Mouse (Mus musculus) gastrocnemius, postnatal 36 days (tissue): ENCODE data around the gene Pias4. TPM values are rescaled to one million over a fixed set of nuclear protein-coding genes. Genes with fewer than 3 reads are reported as not detected.
"Not testable (repeated sequence)": the region's sequence is repeated elsewhere in the genome, so short reads cannot be mapped to it uniquely, and the experiment has no call there.

ENCODE experiments used
- DNase-seq, 2 experiments: peaks; one replicate each; pipeline ENCODE4 v3.0.0; 2022
- intact Hi-C: fragments of 180-260 bp; cut with DNase I; formaldehyde crosslinking; loops from one replicate; pipeline ENCODE4 v1.15.1; 2025
- total RNA-seq, 2 experiments: library from RNA; stranded (reverse); gene quantifications; 2 replicates each; pipeline ENCODE4 v1.2.3; 2021

The Pias4 gene
- total RNA-seq, 2 experiments from 2014 or later, result 14.0 to 16.3 TPM

DNA sequence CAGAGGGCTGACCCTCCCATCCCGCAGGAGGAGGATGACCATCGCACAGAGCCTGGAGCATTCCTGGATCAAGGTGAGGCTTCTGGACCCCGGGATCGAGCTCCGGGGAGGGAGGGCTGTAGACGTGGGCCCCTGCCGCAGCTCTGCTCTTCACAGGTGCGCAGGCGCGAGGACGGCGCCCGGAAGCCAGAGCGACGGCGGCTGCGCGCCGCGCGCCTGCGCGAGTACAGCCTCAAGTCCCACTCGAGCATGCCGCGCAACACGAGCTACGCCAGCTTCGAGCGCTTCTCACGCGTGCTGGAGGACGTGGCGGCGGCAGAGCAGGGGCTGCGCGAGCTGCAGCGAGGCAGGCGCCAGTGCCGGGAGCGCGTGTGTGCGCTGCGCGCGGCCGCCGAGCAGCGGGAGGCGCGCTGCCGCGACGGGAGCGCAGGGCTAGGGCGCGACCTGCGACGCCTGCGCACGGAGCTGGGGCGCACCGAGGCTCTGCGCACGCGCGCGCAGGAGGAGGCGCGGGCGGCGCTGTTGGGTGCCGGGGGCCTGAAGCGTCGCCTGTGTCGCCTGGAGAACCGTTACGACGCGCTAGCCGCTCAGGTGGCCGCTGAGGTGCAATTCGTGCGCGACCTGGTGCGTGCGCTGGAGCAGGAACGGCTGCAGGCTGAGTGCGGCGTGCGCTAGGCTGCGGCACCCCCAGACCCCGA lies 24.7 kb upstream of the Pias4 start:
- peak; percentile 72 to 84 for DNase-seq
- intact Hi-C loops, result no loop called here

DNA sequence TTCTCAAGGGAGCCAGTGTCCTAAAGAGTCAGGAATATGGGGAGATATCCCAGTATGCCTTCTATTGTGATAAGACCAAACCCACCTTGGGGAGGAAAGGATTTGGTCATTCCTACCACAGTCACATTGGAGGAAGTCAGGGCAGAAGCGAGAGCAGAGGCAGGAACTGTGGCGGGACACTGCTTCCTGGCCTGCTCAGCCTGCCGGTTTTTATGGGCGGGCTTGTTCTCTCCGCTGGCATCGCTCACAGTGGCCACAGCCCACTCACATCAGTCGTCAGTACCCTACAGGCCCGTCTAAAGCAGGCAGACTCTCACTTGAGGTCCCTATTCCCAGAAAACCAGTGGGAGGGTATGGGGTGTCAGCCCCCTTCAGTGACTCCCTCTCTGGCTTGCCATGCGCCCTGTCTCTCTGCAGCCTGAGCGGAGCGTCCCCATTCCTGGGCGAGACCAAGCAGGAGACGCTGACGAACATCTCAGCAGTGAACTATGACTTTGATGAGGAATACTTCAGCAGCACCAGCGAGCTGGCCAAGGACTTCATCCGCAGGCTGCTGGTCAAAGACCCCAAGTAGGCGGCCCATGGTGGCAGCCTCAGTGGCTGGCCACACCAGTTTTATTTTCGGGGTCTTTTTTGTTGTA lies 23.7 kb upstream of the Pias4 start:
- DNase-seq, result peak in 1 of 2 experiments; percentile 28
- intact Hi-C loops, result no loop called here

DNA sequence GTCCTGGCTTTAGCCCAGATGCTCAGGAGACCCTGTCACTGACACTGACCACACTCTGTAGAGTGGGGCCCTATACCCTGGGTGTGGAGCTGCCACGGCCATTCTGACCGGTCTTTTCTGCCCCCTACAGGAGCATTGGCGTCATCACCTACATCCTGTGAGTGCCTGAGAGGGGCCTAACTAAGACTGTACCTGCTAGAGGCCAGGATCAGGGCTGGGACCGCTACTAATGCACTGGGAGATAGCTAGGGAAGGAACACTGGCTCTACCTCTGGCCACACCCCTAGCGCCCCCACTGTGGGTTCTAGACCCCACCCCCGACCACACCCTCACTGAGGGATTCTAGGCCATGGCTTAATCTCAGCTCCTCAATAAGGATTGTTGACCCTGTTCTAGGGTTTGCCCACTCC lies 23.2 kb upstream of the Pias4 start:
- intact Hi-C loops, result no loop called here
- DNase-seq, result no peak

DNA sequence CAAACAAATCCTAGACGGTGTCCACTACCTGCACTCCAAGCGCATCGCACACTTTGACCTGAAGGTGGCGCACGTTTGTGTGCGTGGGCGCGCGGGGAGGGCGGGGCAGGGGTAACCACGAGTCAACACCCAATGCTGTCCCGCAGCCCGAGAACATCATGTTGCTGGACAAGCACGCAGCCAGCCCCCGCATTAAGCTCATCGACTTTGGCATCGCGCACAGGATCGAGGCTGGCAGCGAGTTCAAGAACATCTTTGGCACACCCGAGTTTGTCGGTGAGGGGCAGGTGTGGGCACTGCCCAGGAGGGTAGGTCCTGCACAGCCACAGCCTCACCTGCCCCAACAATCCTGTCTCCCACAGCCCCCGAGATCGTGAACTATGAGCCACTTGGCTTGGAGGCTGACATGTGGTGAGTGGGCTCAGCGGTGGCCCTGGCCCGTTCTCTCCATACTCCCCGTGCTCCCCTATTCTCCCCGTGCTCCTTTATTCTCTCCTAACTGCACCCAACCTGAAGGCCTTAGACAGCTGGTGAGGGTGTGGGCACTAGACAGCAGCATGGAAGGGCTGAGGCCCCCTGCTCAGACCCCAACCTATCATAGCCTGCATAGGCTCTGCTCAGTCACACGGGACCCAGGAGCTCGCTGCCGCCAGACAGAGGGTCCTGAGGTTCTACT lies 22.7 kb upstream of the Pias4 start:
- intact Hi-C loops, result no loop called here
- no peak for DNase-seq

DNA sequence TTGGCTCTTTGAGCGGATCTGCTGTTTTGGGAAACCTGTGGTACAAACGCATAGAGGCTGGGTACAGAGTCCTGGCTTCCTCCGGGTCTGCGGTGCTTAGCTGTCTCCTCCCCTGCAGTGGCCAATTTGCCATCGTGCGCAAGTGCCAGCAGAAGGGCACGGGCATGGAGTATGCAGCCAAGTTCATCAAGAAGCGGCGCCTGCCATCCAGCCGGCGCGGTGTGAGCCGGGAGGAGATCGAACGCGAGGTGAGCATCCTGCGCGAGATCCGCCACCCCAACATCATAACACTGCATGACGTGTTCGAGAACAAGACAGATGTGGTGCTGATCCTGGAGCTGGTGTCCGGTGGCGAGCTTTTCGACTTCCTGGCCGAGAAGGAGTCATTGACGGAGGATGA lies 22.1 kb upstream of the Pias4 start:
- DNase-seq, result no peak
- intact Hi-C loops, result no loop called here

DNA sequence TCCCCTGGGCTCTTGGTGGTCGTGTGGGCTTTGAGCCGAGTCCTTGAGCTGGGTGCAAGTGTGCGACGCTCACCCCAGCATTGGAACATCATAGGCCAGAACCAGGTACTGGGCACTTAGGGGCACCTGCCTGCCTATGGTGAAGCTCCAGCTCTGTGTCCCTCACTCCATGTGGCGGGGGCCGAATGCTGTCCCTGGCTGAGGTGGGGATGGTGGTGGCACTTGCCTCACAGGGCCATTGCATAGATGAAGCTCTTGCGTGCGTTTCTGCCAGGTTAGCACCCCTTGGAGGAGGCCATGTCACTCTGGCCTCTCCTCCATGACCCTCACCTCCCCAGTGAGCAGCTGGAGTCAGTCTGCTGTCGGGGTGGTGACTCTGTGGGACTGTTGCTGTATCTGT lies 19.4 kb upstream of the Pias4 start:
- no peak for DNase-seq
- intact Hi-C loops, result no loop called here

DNA sequence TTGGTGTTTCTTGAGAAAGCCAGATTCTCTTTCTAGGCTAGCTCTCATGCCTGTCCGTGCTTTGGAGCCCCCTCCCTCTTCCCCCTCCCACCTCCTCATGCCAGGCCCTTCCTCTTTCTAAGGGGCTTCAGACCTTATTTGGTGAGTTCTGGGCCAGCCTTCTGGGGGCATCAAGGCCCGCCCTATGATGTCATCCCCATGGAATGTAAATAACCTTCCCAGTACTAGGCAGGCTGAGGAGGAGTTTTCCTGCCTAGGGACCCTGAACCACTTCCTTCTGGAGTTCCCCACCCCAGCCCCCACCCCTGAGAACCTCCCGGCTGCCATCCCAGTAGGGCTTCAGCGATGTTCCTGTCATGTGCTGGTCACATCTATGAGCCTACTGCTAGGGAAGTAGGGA lies 17.0 kb upstream of the Pias4 start:
- intact Hi-C loops, result no loop called here

DNA sequence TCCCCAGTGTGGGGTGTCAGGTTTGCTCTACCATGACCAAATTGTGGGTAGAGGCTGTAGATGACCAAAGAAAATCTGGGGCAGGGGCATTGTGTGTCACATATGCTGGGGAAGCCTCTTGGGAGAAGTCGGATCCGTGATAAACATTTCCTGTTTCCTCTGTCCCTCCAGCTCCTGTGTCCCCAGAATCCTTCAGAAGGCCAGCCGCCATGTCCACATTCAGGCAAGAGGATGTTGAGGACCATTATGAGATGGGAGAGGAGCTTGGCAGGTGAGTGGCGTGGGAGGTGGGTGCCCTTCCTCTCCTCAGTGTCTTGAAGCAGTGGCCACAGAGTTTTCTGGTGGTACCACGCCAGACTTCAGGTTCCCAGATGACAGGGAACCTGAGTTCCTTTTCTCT lies 16.1 kb upstream of the Pias4 start, which contains the start of gene 4930442H23Rik:
Gene 4930442H23Rik (minus strand): TSS at position 45 of the 400 bp plus-strand sequence.
- intact Hi-C loops, result no loop called here
- no peak for DNase-seq

More for the DNA sequence above, 17.0 kb upstream of the Pias4 start:
- DNase-seq, result no peak

DNA sequence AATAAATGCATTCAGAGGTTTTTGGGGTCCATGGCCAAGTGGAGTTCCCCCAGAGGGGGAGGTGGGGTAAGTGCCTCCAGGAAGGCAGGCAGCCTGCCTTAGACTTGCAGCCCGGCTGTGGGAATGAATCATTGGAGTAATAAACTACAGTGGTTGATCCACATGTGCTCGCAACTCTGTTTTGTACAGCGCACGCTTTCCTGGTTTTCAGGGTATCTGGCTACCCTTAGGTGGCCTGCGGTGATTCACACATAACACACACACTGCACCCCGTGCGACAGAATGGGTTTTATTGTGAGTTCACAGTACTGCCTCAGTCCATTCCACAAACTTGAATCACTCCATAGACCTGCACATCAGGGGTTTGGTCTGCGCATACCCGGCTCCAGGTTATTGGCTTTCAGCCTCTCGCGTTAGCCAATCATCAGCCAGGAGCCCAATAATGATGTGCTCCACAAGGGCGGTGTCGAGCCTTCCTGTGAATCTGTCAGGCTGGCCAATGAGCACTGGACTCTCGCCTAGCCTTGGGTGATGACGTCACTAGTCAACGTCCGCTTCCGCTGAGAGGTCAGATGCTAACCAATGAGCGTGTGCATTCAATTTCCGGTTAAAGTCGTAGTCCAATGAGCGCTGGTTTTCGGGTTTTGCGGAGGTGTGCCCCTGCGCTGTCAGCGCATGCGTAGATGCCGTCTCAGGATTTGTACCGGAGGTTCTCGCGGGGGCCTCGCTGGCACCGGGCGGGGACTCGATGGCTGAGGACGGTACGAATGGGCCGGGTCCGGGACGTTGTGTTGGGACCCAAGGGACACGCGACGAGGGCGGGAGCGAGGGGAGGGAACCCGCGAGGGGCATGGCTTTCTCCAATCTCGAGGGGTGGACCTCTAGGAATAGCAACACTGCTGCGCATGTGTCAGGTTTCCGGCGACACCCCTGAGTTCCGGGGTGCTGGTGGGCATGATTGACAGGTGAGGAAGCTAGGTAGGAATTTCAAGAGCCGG lies 14.9 kb upstream of the Pias4 start, which contains the start of gene Dapk3:
Gene Dapk3 (plus strand): TSS at position 670 of the 998 bp plus-strand sequence.
- intact Hi-C loops, result no loop called here
- peak; percentile 92 for DNase-seq

DNA sequence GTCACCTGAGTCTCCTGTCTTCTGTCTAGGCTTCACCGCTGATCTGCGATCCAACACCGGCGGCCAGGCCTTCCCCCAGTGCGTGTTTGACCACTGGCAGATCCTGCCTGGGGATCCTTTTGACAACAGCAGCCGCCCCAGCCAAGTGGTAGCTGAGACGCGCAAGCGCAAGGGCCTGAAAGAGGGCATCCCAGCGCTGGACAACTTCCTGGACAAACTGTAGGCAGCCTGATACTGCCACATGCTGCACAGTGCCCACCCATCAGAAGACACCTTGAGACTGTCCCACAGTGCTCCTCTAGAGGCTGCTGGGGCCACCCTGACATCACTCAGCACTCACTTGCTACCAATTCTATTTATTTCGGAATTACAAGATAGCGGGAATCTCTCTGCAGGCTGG lies 14.1 kb upstream of the Pias4 start:
- DNase-seq, intact Hi-C loops: not testable (repeated sequence)

DNA sequence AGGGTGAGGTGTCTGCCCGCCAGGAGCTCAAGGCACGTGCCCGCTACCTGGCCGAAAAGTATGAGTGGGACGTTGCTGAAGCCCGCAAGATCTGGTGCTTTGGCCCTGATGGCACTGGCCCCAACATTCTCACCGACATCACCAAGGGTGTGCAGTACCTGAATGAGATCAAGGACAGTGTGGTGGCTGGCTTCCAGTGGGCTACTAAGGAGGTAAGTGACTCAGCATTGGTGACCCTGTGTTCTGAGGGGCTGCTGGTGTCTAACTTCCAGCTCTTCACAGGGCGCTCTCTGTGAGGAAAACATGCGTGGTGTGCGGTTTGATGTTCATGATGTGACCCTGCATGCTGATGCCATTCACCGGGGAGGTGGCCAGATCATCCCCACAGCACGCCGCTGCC lies 13.2 kb upstream of the Pias4 start:
- intact Hi-C loops, result no loop called here
- DNase-seq, result no peak

DNA sequence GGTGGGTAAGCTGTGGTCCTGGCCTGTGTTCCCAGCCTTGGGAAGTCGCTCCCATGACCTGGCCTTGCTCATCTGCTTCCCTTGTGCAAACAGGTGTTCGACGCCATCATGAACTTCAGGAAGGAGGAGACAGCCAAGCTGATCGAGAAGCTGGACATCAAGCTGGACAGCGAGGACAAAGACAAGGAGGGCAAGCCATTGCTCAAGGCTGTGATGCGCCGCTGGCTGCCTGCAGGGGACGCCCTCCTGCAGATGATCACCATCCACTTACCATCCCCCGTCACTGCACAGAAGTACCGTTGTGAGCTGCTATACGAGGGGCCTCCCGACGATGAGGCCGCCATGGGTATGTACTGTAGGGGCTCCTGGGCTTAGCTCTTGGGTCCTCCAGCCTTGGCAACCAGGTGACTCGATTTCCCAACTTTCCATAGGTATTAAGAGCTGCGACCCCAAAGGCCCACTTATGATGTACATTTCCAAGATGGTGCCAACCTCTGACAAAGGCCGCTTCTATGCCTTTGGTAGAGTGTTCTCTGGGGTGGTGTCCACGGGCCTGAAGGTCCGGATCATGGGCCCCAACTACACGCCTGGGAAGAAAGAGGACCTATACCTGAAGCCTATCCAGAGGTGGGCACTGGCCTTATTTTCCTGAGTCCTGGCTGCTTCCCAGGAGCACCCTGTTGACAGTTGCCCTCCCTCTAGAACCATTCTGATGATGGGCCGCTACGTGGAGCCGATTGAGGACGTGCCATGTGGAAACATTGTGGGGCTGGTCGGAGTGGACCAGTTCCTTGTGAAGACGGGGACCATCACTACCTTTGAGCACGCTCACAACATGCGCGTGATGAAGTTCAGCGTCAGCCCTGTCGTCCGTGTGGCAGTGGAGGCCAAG lies 12.0 kb upstream of the Pias4 start:
- no peak for DNase-seq
- intact Hi-C loops, result loop anchor here (5.0 kb wide), 1 partner anchor 92 kb away; no protein-coding TSS in a partner anchor

DNA sequence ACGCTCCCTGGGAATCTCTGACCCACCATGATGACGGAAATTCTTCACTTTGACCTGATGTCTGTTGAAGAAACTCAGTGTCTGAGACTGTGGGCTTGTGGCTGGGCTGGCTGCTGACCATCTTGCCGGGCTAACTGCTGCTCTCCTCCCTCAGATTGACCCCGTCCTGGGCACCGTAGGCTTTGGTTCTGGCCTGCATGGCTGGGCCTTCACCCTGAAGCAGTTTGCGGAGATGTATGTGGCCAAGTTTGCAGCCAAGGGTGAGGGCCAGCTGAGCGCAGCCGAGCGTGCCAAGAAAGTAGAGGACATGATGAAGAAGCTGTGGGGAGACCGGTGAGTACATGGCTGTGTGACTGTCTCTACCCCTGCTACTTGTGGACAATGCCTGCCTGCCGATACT lies 11.2 kb upstream of the Pias4 start:
- intact Hi-C loops, result loop anchor here (5.0 kb wide), 1 partner anchor 92 kb away; no protein-coding TSS in a partner anchor
- DNase-seq, result no peak

DNA sequence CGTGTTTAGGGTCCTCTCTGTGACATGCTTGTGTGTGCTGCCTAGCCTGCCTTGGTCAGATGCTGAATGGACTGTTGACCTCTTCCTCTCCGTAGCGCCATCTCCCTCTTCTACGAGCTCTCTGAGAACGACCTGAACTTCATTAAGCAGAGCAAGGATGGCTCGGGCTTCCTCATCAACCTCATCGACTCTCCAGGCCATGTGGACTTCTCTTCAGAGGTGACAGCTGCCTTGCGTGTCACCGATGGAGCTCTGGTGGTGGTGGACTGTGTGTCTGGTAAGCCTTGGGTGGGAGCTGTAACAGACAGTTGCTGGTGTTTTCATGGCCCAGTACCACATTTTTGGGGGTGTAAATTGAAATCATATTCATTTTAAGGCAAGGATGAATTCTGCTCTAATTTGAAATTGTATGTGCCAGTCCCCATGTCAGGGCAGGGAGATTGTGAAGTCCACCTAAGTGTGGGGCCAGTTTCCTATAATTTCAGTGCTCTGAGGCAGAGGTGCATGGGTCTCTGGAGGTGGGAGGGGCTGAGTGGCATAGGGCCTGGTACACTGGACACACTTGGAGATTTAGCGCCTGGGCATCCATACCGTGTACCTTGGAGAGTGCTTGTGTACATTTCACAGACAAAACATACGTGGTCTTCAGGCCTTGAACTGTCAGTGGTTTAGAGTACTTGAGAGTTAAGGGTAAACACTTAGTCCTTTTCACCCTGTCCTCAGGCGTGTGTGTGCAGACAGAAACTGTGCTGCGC lies 10.4 kb upstream of the Pias4 start:
- no peak for DNase-seq
- intact Hi-C loops, result loop anchor here (5.0 kb wide), 1 partner anchor 91 kb away; no protein-coding TSS in a partner anchor

DNA sequence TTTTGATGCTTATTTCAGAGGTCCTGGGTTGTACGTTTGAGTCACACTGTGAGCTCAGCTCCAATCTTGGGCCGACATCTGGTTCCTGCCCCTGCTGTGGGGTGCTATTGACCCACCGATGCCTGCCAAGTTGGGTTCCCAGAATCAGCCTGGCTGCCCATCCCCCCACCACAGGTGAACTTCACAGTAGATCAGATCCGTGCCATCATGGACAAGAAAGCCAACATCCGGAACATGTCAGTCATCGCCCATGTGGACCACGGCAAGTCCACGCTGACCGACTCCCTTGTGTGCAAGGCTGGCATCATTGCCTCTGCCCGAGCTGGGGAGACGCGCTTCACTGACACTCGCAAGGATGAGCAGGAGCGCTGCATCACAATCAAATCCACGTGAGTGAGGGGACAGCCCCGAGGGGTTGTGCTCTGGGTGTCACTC lies 9.8 kb upstream of the Pias4 start:
- intact Hi-C loops, result loop anchor here (5.0 kb wide), 1 partner anchor 90 kb away; no protein-coding TSS in a partner anchor
- no peak for DNase-seq

DNA sequence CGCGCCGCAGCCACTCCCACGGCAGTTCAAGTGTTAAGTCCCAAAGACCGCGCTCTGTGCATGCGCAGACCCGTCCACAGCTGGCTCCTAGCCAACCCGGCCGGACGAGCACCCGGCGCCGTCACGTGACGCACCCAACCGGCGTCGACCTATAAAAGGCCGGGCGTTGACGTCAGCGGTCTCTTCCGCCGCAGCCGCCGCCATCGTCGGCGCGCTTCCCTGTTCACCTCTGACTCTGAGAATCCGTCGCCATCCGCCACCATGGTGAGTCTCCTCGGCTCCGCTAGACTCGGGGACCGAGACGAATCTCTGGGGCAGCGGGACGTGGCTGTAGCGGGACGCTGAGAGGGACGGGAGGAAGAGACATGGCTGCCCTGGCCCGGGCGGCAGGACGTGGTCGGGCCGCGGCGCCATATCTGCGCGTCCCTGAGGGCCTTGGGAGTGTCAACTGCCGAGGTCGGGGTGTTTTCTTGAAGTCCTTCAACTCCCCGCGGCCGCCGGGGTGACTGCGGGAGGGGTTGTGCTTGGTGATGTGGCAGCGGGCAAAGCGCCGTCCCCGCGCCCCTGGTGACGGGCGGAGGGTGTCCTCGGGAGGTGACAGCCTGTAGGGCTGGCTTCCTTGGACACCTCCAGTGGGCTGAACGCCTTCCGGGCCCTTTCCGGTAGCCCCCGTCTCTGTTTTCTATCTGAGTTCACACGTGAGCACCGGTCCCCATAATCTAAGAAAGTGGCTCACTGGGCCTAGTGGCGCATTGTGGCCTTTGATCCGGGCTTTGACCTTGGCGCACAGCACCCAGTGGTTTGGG lies 8.9 kb upstream of the Pias4 start, which contains the start of gene Eef2:
Gene Eef2 (plus strand): TSS at position 166 of the 806 bp plus-strand sequence.
- DNase-seq, result peak; percentile 99 to 100
- intact Hi-C loops, result loop anchor here (5.0 kb wide), 1 partner anchor 89 kb away; no protein-coding TSS in a partner anchor

DNA sequence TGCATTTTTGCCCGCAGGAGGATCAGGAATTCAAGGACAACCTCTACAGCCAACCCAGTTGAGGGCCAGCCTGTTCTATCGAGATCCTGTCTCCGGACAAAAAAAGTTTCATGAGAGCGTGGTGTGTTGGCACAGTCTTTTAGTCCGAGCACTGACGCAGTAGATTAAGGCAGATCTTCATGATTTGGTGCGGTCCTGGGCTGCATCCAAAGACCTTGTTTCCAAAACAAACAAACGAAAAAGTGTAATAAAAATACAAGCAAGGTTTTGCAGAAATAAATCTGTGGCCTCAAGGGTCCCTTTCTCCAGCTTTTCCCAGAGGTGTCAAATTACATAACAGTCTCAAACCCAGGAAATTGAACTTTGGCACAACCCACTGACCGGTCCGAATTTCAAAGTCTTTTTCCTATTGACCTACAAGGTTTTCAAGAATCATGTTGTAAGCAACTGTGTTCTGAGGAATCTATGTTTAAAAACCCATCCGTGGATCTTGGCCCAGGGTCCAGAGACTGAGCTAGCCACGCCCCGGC lies 8.3 kb upstream of the Pias4 start:
- DNase-seq, result peak in 1 of 2 experiments; percentile 49

More for the DNA sequence above, 8.3 kb upstream of the Pias4 start:
- intact Hi-C loops, result loop anchor here (5.0 kb wide), 1 partner anchor 89 kb away; no protein-coding TSS in a partner anchor
